Mouse (Mus musculus): ENCODE results near the gene Kat2b. TPM values are rescaled to one million over a fixed set of nuclear protein-coding genes. Genes with fewer than 3 reads are reported as not detected.
A peak's percentile ranks its signal among the peaks of the same experiment; 100 is the strongest.
"Not testable (repeated sequence)": the region's sequence is repeated elsewhere in the genome, so short reads cannot be mapped to it uniquely, and the experiment has no call there.

Gene Kat2b
- polyA plus RNA-seq, 1 experiment: 13.1 TPM

DNA sequence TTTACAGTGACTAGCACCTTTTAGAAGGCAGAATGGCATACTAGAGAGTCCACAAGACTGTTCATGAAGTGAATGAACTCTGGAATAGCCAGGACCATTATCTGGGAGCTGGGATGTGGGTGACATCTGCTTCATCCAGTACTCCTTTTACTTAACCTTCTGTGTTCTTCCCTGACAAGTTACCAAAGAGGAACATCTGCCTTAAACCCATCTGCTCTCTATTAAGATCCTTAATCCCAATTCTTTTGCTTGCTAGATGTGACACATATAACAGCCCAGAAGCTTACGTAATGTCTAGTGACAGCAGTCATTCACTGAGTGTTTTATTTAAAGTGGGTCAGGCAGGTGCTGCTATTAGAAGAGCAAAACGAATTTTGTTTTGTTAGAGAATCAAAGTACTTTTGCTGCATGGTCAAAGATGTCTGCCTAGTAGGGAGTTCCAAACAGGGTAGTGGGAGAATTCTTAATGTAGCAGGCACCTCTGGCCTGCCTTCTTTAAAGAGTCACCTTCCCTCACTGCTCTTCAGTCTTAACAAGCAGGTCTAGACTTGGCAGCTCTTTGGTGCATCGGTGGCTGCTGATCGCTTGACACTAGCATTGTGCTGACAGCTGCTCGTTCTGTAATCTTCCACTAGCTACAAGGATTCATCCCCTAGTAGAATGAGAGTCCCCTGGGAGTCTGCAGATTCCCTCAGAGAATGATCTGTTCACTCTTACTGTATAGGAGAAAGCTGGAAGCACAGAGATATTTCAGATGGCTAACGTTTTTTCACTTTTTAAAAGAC lies 94.6 kb downstream of the Kat2b start:
- DNase-seq (ENCODE audit: low read depth): no peak

DNA sequence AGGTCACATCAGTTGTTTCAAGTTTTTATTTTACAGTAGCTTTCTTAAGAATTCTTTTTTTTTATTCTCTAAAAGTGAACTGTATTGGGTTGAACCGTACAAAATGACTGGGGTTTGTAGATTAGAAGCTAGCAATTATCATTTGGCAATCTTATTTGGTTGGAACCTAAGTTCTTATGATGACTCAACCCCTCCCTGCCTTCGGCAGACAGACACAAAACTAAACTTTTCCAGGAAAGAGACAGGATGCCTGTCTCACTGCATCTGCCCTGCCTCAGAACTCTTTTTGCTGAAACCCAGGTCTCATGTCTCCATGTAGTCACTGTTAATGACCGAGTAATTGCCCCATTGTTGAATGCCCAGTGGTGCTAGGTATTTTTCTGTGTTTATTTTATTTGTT lies 97.6 kb downstream of the Kat2b start:
- DNase-seq (ENCODE audit: low read depth): no peak

- no peak for DNase-seq (ENCODE audit: low read depth)
These were observed 98.2 kb downstream of the Kat2b start for GRCm38 (mm10) chr17:53664703-53665382.

DNA sequence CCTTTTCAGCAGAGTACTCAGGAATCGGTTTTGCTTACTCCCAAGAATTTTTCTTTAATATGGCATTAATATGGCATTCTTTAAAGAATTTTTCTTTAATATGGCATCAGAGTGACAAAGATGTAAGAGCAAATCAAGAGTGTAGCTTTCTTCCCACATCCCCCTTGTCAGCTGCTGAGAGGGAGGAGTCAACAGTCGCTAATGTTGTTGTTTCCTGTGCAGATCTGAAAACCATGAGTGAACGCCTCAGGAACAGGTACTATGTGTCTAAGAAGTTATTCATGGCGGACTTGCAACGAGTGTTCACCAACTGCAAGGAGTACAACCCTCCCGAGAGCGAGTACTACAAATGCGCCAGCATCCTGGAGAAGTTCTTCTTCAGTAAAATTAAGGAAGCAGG lies 103.8 kb downstream of the Kat2b start:
- no peak for DNase-seq (ENCODE audit: low read depth)

- DNase-seq (ENCODE audit: low read depth): no peak
These were observed 112.1 kb downstream of the Kat2b start for GRCm38 (mm10) chr17:53678716-53679115.

GRCm38 (mm10) chr17:53688321-53688720 lies 121.7 kb downstream of the Kat2b start:
- no peak for DNase-seq (ENCODE audit: low read depth)

GRCm38 (mm10) chr17:53688877-53689802 lies 122.5 kb downstream of the Kat2b start, which contains the start of gene Sgo1:
TSS of gene Sgo1 (minus strand) at chr17:53689333.
- DNase-seq (ENCODE audit: low read depth): peak; percentile 68

DNA sequence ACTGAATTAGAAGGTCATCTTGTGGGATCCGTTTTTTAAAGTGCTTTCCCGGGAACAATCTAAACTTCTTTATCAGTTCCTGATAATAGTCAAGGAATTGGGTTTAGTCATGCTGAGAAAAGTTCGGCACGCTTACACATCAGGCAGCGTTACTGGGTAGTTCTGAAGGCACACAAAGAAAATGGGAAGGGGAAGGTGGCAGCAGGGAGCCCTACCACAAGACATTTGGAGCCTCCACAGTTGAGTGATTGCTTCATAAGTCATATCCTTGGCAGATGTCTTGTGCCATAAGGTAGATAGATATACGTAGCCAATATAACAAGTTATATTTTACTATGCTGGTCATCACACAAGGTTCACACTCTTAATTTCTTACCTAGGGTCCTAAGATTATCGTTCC lies 123.3 kb downstream of the Kat2b start:
- DNase-seq (ENCODE audit: low read depth): no peak

DNA sequence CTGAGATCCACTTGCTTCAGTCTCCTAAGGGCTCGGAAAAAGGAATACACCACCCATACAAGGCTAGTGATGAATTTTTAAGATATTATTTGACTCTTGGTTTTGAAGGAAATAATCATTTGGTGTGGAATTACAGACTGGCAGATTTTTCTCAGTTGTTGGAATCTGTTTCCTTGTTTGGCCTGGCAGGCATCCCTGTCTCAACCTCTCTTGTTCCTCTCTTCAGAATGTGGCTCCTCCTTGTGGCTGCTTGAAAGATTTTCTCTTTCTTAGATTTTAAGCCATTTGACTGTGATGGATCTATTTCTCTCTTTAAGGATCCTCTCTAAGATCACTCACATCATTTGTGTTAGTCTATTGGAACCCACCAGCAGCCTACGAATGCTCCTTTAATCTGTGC lies 127.4 kb downstream of the Kat2b start:
- DNase-seq (ENCODE audit: low read depth): no peak

GRCm38 (mm10) chr17:53697521-53697920 lies 130.9 kb downstream of the Kat2b start:
- not testable (repeated sequence) for DNase-seq (ENCODE audit: low read depth)

DNA sequence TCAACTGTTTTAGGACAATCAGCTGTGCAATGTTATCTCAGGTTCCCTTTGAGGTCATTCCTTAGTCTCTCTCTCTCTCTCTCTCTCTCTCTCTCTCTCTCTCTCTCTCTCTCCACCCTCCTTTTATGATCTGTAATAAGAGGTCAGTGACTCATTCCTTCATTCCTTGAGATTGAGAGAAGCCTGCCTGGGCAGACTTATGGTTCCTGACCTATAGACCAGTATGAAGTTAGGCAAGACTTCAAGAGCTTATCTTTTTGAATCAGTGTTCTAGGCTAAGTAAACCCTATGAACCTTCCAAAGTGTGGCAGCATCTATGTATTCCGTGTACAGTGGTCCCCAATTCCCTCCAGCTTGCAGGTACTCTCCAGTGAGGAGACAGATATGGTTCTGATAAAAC lies 147.8 kb downstream of the Kat2b start:
- DNase-seq (ENCODE audit: low read depth): no peak

DNA sequence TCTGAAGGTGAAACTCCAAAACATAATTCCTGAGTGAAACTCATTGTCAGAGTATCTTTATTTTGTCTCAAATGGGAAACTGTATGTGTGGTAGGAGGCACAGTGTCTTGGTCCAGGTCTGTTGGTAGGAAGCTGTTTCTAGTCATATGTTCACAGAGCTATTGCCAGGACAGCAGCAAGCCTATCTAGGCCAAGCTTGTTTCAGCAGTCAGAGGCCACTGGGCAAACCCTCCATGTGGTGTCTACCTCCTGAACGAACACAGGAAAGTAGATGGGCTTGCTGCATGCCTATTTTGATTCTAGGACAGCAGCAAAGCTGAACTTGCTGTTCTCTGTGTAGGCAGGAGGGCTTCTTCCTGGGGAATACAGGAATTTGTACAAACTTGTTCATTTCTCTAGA lies 148.5 kb downstream of the Kat2b start:
- not testable (repeated sequence) for DNase-seq (ENCODE audit: low read depth)

- DNase-seq (ENCODE audit: low read depth): no peak
These were observed 151.8 kb downstream of the Kat2b start for GRCm38 (mm10) chr17:53718474-53718873.

DNA sequence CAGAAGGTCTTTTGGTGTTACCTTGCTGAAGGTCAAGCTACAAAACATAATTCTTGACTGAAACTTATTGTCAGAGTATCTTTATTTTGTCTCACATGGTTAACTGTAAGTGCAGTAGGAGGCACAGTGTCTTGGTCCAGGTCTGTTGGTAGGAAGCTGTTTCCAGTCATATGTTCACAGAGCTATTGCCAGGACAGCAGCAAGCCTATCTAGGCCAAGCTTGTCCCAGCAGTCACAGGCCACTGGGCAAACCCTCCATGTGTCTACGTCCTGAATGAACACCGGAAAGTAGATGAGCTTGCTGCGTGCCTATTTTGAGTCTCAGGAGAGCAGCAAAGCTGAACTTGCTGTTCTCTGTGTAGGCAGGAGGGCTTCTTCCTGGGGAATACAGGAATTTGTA lies 152.3 kb downstream of the Kat2b start:
- not testable (repeated sequence) for DNase-seq (ENCODE audit: low read depth)

Other genes starting within 250 kb of the Kat2b start
- gene Efhb, start 103.5 kb upstream of the Kat2b start, polyA plus RNA-seq (2012; rRNA removed): 0.23 and 0.49 TPM in 2 replicates
- 15.5 and 17.6 TPM in 2 replicates for gene Rab5a, start 87.6 kb upstream of the Kat2b start, polyA plus RNA-seq (2012; rRNA removed)
- gene Pp2d1, start 27.4 kb upstream of the Kat2b start, polyA plus RNA-seq (2012; rRNA removed): 0.06 TPM in 1 of 2 replicates, not detected in the other
- 0.16 and 0.19 TPM in 2 replicates for gene Sgo1, start 122.5 kb downstream of the Kat2b start, polyA plus RNA-seq (2012; rRNA removed)